Mouse (Mus musculus) embryonic facial prominence, embryonic 15.5 days (tissue): Measurements from ENCODE around the gene Gm21746. TPM values are rescaled to one million over a fixed set of nuclear protein-coding genes. Genes with fewer than 3 reads are reported as not detected.
"Not testable (repeated sequence)": the region's sequence is repeated elsewhere in the genome, so short reads cannot be mapped to it uniquely, and the experiment has no call there.

Experiments used
- ATAC-seq: fragments of 200-750 bp; cut with Nextera tagmentation; 2 replicates; pipeline ENCODE4 v1.8.0; 2017; ENCODE audit warnings: low read depth, moderate TSS enrichment; ENCODE audit not compliant: insufficient number of reproducible peaks, low FRiP score, low TSS enrichment
- H3K27ac ChIP-seq: fragments of 300-500 bp; sonication (generic); replicated peaks from 2 replicates; pipeline ENCODE4 v1.5.1; 2015; ENCODE audit warnings: mild to moderate bottlenecking, inconsistent platforms
- H3K27me3 ChIP-seq: fragments of 300-500 bp; sonication (generic); 2 replicates; pipeline ENCODE4 v1.6.1; 2015; ENCODE audit warnings: inconsistent platforms
- H3K36me3 ChIP-seq: fragments of 300-500 bp; sonication (generic); 2 replicates; pipeline ENCODE4 v1.6.1; 2015; ENCODE audit warnings: mild to moderate bottlenecking, inconsistent platforms
- H3K4me1 ChIP-seq: fragments of 300-500 bp; sonication (generic); 2 replicates; pipeline ENCODE4 v1.6.1; 2015; ENCODE audit warnings: inconsistent platforms
- H3K4me2 ChIP-seq: fragments of 300-500 bp; sonication (generic); replicated peaks from 2 replicates; pipeline ENCODE4 v1.6.1; 2015; ENCODE audit warnings: mild to moderate bottlenecking, inconsistent platforms
- H3K4me3 ChIP-seq: fragments of 300-500 bp; sonication (generic); replicated peaks from 2 replicates; pipeline ENCODE4 v1.5.1; 2015; ENCODE audit warnings: mild to moderate bottlenecking, inconsistent platforms
- H3K9ac ChIP-seq: fragments of 300-500 bp; sonication (generic); 2 replicates; pipeline ENCODE4 v1.6.1; 2015; ENCODE audit warnings: inconsistent platforms
- H3K9me3 ChIP-seq: fragments of 300-500 bp; sonication (generic); replicated peaks from 2 replicates; pipeline ENCODE4 v1.6.1; 2016; ENCODE audit warnings: inconsistent platforms
- WGBS: fragments of 180-500 bp; shearing (Covaris S2); methylation state at CpG from one replicate; pipeline ENCODE4 v1.1.7; 2015; 5-methylcytosine and 5-hydroxymethylcytosine counted together
- polyA plus RNA-seq: library from polyadenylated mRNA; unstranded; fragments of >200 nt; fragmentation: Nextera tagmentation; extraction: Ambion mirVana; gene quantifications from 2 replicates; pipeline ENCODE4 v1.2.1, GENCODE M21; 2015

Gm21746 gene
- not detected in 2 replicates for polyA plus RNA-seq

DNA sequence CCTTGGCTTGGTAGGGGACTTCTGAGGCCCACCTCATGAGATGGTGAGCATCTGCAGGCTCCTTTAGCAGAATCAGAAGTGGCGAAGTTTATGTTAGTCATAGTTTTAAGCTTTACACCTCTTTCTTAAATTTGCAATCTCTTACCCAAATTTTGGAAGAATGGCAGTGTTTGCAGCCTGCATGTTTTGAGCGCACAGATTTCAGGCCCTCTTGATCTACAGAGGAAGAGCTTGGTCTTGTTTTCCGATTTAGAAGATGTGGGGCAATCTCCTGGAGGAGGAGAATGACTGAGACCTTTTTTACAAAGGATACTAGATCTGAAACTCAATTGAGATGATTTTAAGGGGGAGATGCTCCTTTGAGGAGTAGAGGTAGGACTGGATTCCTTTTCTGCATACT is at the start of gene Gm21746:
Gm21746 (minus strand) TSS at position 101 of the 400 bp plus-strand sequence.
- not testable (repeated sequence) for H3K4me1 ChIP-seq, H3K27ac ChIP-seq, H3K4me3 ChIP-seq, H3K27me3 ChIP-seq, H3K36me3 ChIP-seq, ATAC-seq, H3K9ac ChIP-seq, H3K4me2 ChIP-seq, H3K9me3 ChIP-seq
- 75% methylated on average over 2 of the region's 3 CpGs for WGBS

DNA sequence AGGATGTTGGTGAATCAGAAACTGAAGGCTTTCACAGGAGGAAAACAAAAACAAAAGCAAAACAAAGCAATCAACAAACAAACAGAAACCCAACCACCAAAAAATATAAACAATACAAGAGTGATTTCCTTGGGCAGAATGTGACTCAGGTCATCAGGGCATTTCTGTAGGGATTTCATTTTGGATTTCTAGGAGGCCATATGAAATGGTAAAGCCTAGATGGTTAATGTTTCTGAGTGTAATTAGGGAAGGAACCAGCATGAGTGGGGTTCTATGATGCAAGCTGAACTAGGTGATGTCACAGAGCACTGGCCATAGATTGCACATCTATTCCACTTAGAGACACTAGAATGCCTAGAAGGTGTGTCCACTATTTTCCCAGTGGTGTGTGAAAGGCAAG is 29.0 kb upstream of the Gm21746 start, which contains the start of gene Gm20873:
Gm20873 (plus strand) TSS at position 301 of the 400 bp plus-strand sequence.
- not testable (repeated sequence) for ATAC-seq, H3K9ac ChIP-seq, H3K9me3 ChIP-seq, H3K27ac ChIP-seq, H3K27me3 ChIP-seq, H3K36me3 ChIP-seq, H3K4me1 ChIP-seq, H3K4me3 ChIP-seq, H3K4me2 ChIP-seq

Other genes starting within 250 kb of the Gm21746 start
- gene Gm20873, start 29.1 kb upstream of the Gm21746 start, polyA plus RNA-seq, result not detected in 2 replicates